Mouse (Mus musculus) liver, postnatal 0 days (tissue): Measurements from ENCODE around the gene Cpa5. TPM values are rescaled to one million over a fixed set of nuclear protein-coding genes. Genes with fewer than 3 reads are reported as not detected.

Source experiments
- ATAC-seq: fragments of 200-750 bp; cut with Nextera tagmentation; 2 replicates; pipeline ENCODE4 v1.8.0; 2017; ENCODE audit warnings: mild to moderate bottlenecking, moderate library complexity
- DNase-seq: peaks from one replicate; pipeline ENCODE4 v3.0.0-alpha.2; 2016
- H3K27ac ChIP-seq: fragments of 300-500 bp; sonication (generic); 2 replicates; pipeline ENCODE4 v1.5.1; 2014; ENCODE audit warnings: antibody characterized with exemption, moderate library complexity, mild to moderate bottlenecking, low read depth
- H3K27me3 ChIP-seq: fragments of 300-500 bp; sonication (generic); 2 replicates; pipeline ENCODE4 v1.6.1; 2014; ENCODE audit warnings: low read length, control low read depth, mixed read lengths; ENCODE audit not compliant: insufficient read depth
- H3K36me3 ChIP-seq: fragments of 300-500 bp; sonication (generic); replicated peaks from 2 replicates; pipeline ENCODE4 v1.6.1; 2014; ENCODE audit warnings: mild to moderate bottlenecking, control low read depth, low read length, moderate library complexity, mixed read lengths; ENCODE audit not compliant: insufficient read depth
- H3K4me1 ChIP-seq: fragments of 300-500 bp; sonication (generic); 2 replicates; pipeline ENCODE4 v1.6.1; 2014; ENCODE audit warnings: antibody characterized with exemption, mild to moderate bottlenecking, control low read depth; ENCODE audit not compliant: insufficient read depth
- H3K4me2 ChIP-seq: fragments of 300-500 bp; sonication (generic); 2 replicates; pipeline ENCODE4 v1.6.1; 2014; ENCODE audit warnings: low read depth, mild to moderate bottlenecking, low read length, moderate library complexity, mixed read lengths
- H3K4me3 ChIP-seq: fragments of 300-500 bp; sonication (generic); 2 replicates; pipeline ENCODE4 v1.5.1; 2014; ENCODE audit warnings: low read depth, low read length
- H3K9ac ChIP-seq: fragments of 300-500 bp; sonication (generic); replicated peaks from 2 replicates; pipeline ENCODE4 v1.6.1; 2014; ENCODE audit warnings: mild to moderate bottlenecking, moderate library complexity
- H3K9me3 ChIP-seq: fragments of 300-500 bp; sonication (generic); 2 replicates; pipeline ENCODE4 v1.6.1; 2016; ENCODE audit warnings: mild to moderate bottlenecking, control low read depth, low read length, mixed read lengths
- CTCF ChIP-seq: sonication (generic); IDR thresholded peaks from 2 replicates; pipeline ENCODE4 v1.5.1; 2016; ENCODE audit warnings: antibody characterized with exemption, low read depth
- EP300 ChIP-seq: IDR thresholded peaks from 2 replicates; pipeline ENCODE4 v1.6.1; 2016; ENCODE audit warnings: antibody characterized with exemption, low read depth, mild to moderate bottlenecking
- WGBS: fragments of 180-500 bp; shearing (Covaris S2); extraction: QIAGEN DNeasy Blood & Tissue Kit; methylation state at CpG from one replicate; pipeline ENCODE4 v1.1.7; 2014; ENCODE audit not compliant: insufficient replicate concordance; 5-methylcytosine and 5-hydroxymethylcytosine counted together
- polyA plus RNA-seq: library from polyadenylated mRNA; unstranded; fragments of >200 nt; fragmentation: Nextera tagmentation; extraction: Ambion mirVana; gene quantifications from 2 replicates; pipeline ENCODE4 v1.2.1, GENCODE M21; 2015

The Cpa5 gene
- polyA plus RNA-seq, 1 experiment from 2014 or later = not detected

- Histone ChIP-seq H3K4me3 (no peak overlapping the region), H3K9me3 (no peaks in the 10 kb centered on the region), H3K9ac (no peak overlapping the region), H3K27ac (0 out of 2 replicates have a peak overlapping the region, but pooled peaks have one; percentile 19), H3K27me3 (no peaks in the 10 kb centered on the region), H3K36me3 (no peaks in the 10 kb centered on the region), H3K4me2 (no peak overlapping the region), H3K4me1 (no peaks in the 10 kb centered on the region; the same call in 1 of the 2 replicates)
- WGBS = 42% methylated on average over 8 of the region's 8 CpGs
- ATAC-seq (no peak), DNase-seq (no peak)
- TF ChIP-seq EP300 (no peak), CTCF (no peak)
Observed at GRCm38 (mm10) chr6:30635361-30635862, 24.6 kb downstream of the Cpa5 start.

GRCm38 (mm10) chr6:30636186-30636842, 25.5 kb downstream of the Cpa5 start:
- H3K9ac ChIP-seq = no peak overlapping the region
- no peaks in the 10 kb centered on the region; the same call in 1 of the 2 replicates for H3K4me1 ChIP-seq
- no peak for DNase-seq
- no peaks in the 10 kb centered on the region for H3K9me3 ChIP-seq
- no peaks in the 10 kb centered on the region for H3K27me3 ChIP-seq
- no peak overlapping the region for H3K4me2 ChIP-seq
- WGBS = 61% methylated on average over 4 of the region's 4 CpGs
- no peak for ATAC-seq
- no peaks in the 10 kb centered on the region for H3K36me3 ChIP-seq
- H3K4me3 ChIP-seq = no peak overlapping the region
- 0 out of 2 replicates have a peak overlapping the region, but pooled peaks have one; percentile 22 for H3K27ac ChIP-seq
- TF ChIP-seq CTCF (no peak), EP300 (no peak)

- TF ChIP-seq EP300 (no peak), CTCF (no peak)
- WGBS = 54% methylated on average over 5 of the region's 5 CpGs
- Histone ChIP-seq H3K9ac (no peak within 1 kb of the TSS), H3K36me3 (no peaks in the 10 kb centered on the region), H3K4me2 (no peak within 1 kb of the TSS), H3K27me3 (no peaks in the 10 kb centered on the region), H3K4me3 (no peak within 1 kb of the TSS), H3K9me3 (no peaks in the 10 kb centered on the region), H3K4me1 (no peaks in the 10 kb centered on the region; the same call in 1 of the 2 replicates), H3K27ac (no peak within 1 kb of the TSS)
- ATAC-seq (no peak), DNase-seq (no peak)
Observed at GRCm38 (mm10) chr6:30638674-30639268, 28.0 kb downstream of the Cpa5 start, which contains the start of gene Cpa1. Gene Cpa1, plus strand, starts transcription at chr6:30639218.

- Histone ChIP-seq H3K4me2 (no peak overlapping the region), H3K27ac (no peak overlapping the region), H3K4me3 (no peak overlapping the region), H3K36me3 (no peaks in the 10 kb centered on the region), H3K27me3 (no peaks in the 10 kb centered on the region), H3K4me1 (no peaks in the 10 kb centered on the region), H3K9me3 (no peaks in the 10 kb centered on the region), H3K9ac (no peak overlapping the region)
- no peak for TF ChIP-seq EP300
- TF ChIP-seq CTCF = no peak
- no peak for ATAC-seq
- no peak for DNase-seq
- WGBS = 44% methylated on average over 12 of the region's 12 CpGs
Observed at GRCm38 (mm10) chr6:30643694-30644460, 33.1 kb downstream of the Cpa5 start.

GRCm38 (mm10) chr6:30644462-30644861, 33.7 kb downstream of the Cpa5 start:
- ATAC-seq (peak; percentile 60; the same call in 1 of the 2 replicates), DNase-seq (no peak)
- Histone ChIP-seq H3K27me3 (no peaks in the 10 kb centered on the region), H3K9me3 (no peaks in the 10 kb centered on the region), H3K4me1 (no peaks in the 10 kb centered on the region), H3K4me3 (no peak overlapping the region), H3K36me3 (no peaks in the 10 kb centered on the region), H3K4me2 (no peak overlapping the region), H3K9ac (no peak overlapping the region), H3K27ac (no peak overlapping the region)
- WGBS = 59% methylated on average over 3 of the region's 3 CpGs
- TF ChIP-seq CTCF (no peak), EP300 (no peak)

GRCm38 (mm10) chr6:30645379-30645778, 34.6 kb downstream of the Cpa5 start:
- TF ChIP-seq EP300 (no peak), CTCF (no peak)
- no peaks in the 10 kb centered on the region for H3K9me3 ChIP-seq
- no peaks in the 10 kb centered on the region for H3K4me1 ChIP-seq
- H3K36me3 ChIP-seq = no peaks in the 10 kb centered on the region
- H3K27ac ChIP-seq = no peak overlapping the region
- H3K4me3 ChIP-seq = no peak overlapping the region
- DNase-seq = no peak
- no peak for ATAC-seq
- WGBS = 74% methylated on average over 6 of the region's 6 CpGs
- H3K9ac ChIP-seq = no peak overlapping the region
- no peaks in the 10 kb centered on the region for H3K27me3 ChIP-seq
- H3K4me2 ChIP-seq = no peak overlapping the region
